Mouse (Mus musculus) neural tube, embryonic 11.5 days (tissue): Measurements from ENCODE around the gene Gm49416. TPM values are rescaled to one million over a fixed set of nuclear protein-coding genes. Genes with fewer than 3 reads are reported as not detected.

ENCODE experiments used
- ATAC-seq: fragments of 200-750 bp; cut with Nextera tagmentation; 2 replicates; pipeline ENCODE4 v1.8.0; 2017; ENCODE audit warnings: moderate number of reproducible peaks, mild to moderate bottlenecking, moderate TSS enrichment, moderate library complexity; ENCODE audit not compliant: insufficient read depth, low FRiP score, low TSS enrichment
- DNase-seq: peaks from one replicate; pipeline ENCODE4 v3.0.0-alpha.2; 2015; ENCODE audit warnings: low spot score
- H3K27ac ChIP-seq: fragments of 300-500 bp; sonication (generic); 2 replicates; pipeline ENCODE4 v1.5.1; 2014; ENCODE audit warnings: low read depth, mild to moderate bottlenecking, low read length
- H3K27me3 ChIP-seq: fragments of 300-500 bp; sonication (generic); 2 replicates; pipeline ENCODE4 v1.6.1; 2014; ENCODE audit warnings: mild to moderate bottlenecking, low read length, mixed read lengths; ENCODE audit not compliant: control insufficient read depth, insufficient read depth
- H3K36me3 ChIP-seq: fragments of 300-500 bp; sonication (generic); 2 replicates; pipeline ENCODE4 v1.6.1; 2014; ENCODE audit warnings: mild to moderate bottlenecking, low read length, moderate library complexity, mixed read lengths; ENCODE audit not compliant: control insufficient read depth, insufficient read depth
- H3K4me1 ChIP-seq: fragments of 300-500 bp; sonication (generic); 2 replicates; pipeline ENCODE4 v1.6.1; 2014; ENCODE audit warnings: low read length, mixed read lengths; ENCODE audit not compliant: control insufficient read depth, insufficient read depth
- H3K4me2 ChIP-seq: fragments of 300-500 bp; sonication (generic); 2 replicates; pipeline ENCODE4 v1.6.1; 2014; ENCODE audit warnings: low read depth, mild to moderate bottlenecking, moderate library complexity
- H3K4me3 ChIP-seq: fragments of 300-500 bp; sonication (generic); 2 replicates; pipeline ENCODE4 v1.5.1; 2014; ENCODE audit warnings: low read depth, low read length
- H3K9ac ChIP-seq: fragments of 300-500 bp; sonication (generic); 2 replicates; pipeline ENCODE4 v1.6.1; 2014; ENCODE audit warnings: mild to moderate bottlenecking, low read length
- H3K9me3 ChIP-seq: fragments of 300-500 bp; sonication (generic); 2 replicates; pipeline ENCODE4 v1.6.1; 2016; ENCODE audit warnings: low read length; ENCODE audit not compliant: control insufficient read depth
- WGBS: fragments of 180-500 bp; shearing (Covaris S2); extraction: QIAGEN DNeasy Blood & Tissue Kit; methylation state at CpG from one replicate; pipeline ENCODE4 v1.1.7; 2014; 5-methylcytosine and 5-hydroxymethylcytosine counted together
- polyA plus RNA-seq: library from polyadenylated mRNA; unstranded; fragments of >200 nt; fragmentation: Nextera tagmentation; extraction: Ambion mirVana; gene quantifications from 2 replicates; pipeline ENCODE4 v1.2.1, GENCODE M21; 2014

Gm49416 gene
- polyA plus RNA-seq, 1 experiment from 2014 or later, result not detected

DNA sequence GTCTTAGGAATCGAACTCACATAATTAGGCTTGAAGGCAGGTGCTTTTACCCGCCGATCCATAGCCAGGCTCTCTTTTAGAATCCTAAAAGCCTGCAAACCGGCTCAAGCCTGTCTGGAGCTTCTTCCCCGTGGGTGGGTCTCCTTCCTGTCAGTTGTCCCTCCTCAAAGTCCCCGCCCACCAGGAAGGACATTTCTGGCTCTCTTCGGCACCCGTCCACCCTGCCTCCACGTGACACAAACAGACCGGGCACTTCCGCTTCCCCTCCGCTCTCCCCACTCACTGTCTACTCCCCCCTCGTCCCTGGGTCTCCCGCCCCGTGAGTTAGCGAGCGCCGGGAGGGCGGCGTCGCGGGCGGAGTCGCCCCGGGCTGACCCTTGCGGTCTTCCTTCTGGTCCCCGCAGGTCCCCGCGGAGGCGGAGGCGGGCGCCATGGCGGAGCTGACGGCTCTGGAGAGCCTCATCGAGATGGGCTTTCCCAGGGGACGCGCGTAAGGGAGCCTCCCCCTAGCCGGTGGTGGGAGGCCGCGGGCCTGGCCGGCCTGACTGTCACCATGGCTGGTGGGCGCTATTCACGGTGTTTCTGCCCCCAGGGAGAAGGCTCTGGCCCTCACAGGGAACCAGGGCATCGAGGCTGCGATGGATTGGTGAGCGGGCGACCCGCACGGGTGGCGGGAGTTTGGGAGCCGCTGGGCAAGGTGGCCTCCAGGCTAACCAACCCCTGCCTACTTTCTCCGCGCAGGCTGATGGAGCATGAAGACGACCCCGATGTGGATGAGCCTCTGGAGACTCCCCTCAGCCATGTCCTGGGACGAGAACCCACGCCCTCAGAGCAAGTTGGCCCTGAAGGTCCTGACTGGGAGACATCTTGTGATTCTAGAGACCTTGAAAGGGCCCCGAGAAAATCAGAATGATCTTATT, 17.2 kb upstream of the Gm49416 start, which contains the start of gene Ubxn1:
Gene Ubxn1, plus strand, starts transcription at position 230 of the 920 bp plus-strand sequence.
- peak; percentile 95 for DNase-seq
- Histone ChIP-seq H3K27me3 (no peaks in the 10 kb centered on the region), H3K9ac (peak within 1 kb of the TSS; percentile 93), H3K4me3 (peak within 1 kb of the TSS; percentile 100), H3K4me2 (peak within 1 kb of the TSS; percentile 72), H3K36me3 (peaks cover 14% of the 10 kb centered on the region), H3K4me1 (peaks cover 6% of the 10 kb centered on the region), H3K27ac (peak within 1 kb of the TSS; percentile 70), H3K9me3 (no peaks in the 10 kb centered on the region)
- peak; percentile 98 for ATAC-seq
- under 1% methylated on average over 59 of the region's 59 CpGs for WGBS

DNA sequence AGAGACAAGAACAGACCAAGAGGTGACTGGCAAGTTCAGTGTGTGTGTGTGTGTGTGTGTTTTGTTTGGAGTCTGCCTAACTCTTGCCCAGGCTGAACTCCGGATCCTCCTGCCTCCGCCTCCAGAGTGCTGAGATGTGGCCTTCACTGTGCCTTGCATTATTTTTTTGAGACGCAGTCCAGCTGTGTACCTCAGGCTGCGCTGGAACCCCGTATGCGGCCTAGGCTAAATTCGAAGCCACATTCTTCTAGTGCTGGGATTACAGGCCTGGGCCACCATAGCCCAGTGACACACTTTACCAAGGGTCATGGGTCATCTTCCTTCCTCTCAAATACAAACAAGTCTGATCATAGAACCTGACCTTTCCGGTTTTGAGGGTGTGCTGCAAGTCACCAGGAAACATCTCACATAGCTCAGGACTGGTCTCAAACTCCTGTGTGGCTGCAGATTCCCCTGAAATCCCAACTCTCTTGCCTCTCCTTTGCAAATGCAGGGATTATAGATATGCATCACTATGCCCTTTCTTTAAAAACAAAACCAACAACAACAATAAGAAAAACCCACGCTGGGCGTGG, 16.4 kb upstream of the Gm49416 start:
- peak overlapping the region; percentile 100 for H3K4me3 ChIP-seq
- no peak overlapping the region for H3K27ac ChIP-seq
- DNase-seq, result no peak
- ATAC-seq, result no peak
- peak overlapping the region; percentile 72 for H3K4me2 ChIP-seq
- peaks cover 14% of the 10 kb centered on the region for H3K36me3 ChIP-seq
- peak overlapping the region; percentile 93 for H3K9ac ChIP-seq
- H3K4me1 ChIP-seq, result peaks cover 6% of the 10 kb centered on the region
- 86% methylated on average over 10 of the region's 10 CpGs for WGBS
- no peaks in the 10 kb centered on the region for H3K9me3 ChIP-seq
- H3K27me3 ChIP-seq, result no peaks in the 10 kb centered on the region

DNA sequence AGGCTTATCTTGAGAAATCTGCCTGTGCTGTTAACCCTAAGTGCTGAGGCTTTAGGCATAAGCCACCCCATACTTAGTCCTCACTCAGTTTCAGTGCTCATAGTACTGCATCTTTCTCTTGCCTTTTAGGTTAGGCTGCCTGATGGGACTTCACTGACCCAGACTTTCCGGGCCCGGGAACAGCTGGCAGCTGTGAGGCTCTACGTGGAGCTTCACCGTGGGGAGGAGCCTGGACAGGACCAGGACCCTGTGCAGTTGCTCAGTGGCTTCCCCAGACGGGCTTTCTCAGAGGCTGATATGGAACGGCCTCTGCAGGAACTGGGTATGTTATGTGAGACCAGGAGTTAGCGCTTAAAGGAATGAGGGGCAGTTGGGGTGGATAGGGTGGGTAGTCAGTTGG, 13.7 kb upstream of the Gm49416 start:
- Histone ChIP-seq H3K27ac (no peak overlapping the region), H3K36me3 (peaks cover 14% of the 10 kb centered on the region), H3K4me1 (peaks cover 10% of the 10 kb centered on the region), H3K4me2 (no peak overlapping the region), H3K27me3 (no peaks in the 10 kb centered on the region), H3K4me3 (no peak overlapping the region), H3K9ac (no peak overlapping the region), H3K9me3 (no peaks in the 10 kb centered on the region)
- WGBS, result 94% methylated on average over 7 of the region's 7 CpGs
- ATAC-seq (no peak), DNase-seq (no peak)

DNA sequence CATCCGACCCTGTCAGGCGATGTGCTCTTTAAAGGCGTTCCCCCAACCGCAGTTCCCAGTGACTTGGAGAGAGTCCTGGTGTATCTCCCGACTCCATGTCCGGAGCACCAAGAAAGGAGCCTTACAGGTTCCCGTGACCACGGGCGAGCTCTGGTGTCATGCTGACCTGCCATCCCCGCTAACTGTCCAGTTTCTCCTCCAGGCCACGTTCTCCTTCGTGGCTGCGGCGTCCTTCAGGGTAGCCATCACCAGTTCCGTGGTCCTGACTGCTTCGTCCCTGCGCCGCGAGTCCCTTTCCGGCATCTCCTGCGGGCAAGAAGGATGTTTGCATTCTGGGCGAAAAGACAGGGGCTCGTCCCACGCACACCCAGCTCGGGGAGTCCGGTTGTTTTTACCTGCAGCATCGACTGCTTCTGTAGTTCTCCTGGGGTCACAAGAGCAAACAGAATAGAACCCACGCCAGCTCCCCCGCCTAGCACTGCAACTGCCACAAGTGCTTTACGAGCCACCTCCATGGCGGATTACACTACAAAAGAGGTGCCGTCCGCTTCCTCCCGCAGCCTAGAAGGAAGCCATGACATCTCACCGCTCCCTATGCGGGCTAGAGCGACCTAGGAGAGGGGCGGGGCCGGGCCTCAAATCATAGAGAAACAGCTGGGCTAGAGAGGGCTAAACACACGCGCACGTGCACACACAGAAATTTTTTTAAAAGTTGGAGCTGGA, 8.3 kb upstream of the Gm49416 start, which contains the start of gene Uqcc3:
Gene Uqcc3, minus strand, starts transcription at position 613 of the 723 bp plus-strand sequence.
- Histone ChIP-seq H3K4me3 (peak within 1 kb of the TSS; percentile 85), H3K9ac (peak within 1 kb of the TSS; percentile 86), H3K9me3 (no peaks in the 10 kb centered on the region), H3K27me3 (no peaks in the 10 kb centered on the region), H3K4me1 (0 out of 2 replicates have a peak, but pooled peaks cover 6% of the 10 kb centered on the region), H3K27ac (peak within 1 kb of the TSS; percentile 79), H3K36me3 (0 out of 2 replicates have a peak, but pooled peaks cover 2% of the 10 kb centered on the region), H3K4me2 (peak within 1 kb of the TSS; percentile 81)
- under 1% methylated on average over 42 of the region's 42 CpGs for WGBS
- ATAC-seq (peak; percentile 94), DNase-seq (peak; percentile 90)

- no peaks in the 10 kb centered on the region for H3K27me3 ChIP-seq
- H3K4me3 ChIP-seq, result peak overlapping the region; percentile 85
- ATAC-seq (no peak), DNase-seq (no peak)
- H3K9ac ChIP-seq, result peak overlapping the region; percentile 86; the same call in 1 of the 2 replicates
- WGBS, result 18% methylated on average over 3 of the region's 3 CpGs
- peak overlapping the region; percentile 81 for H3K4me2 ChIP-seq
- 0 out of 2 replicates have a peak, but pooled peaks cover 6% of the 10 kb centered on the region for H3K4me1 ChIP-seq
- no peak overlapping the region for H3K27ac ChIP-seq
- H3K9me3 ChIP-seq, result no peaks in the 10 kb centered on the region
- H3K36me3 ChIP-seq, result no peaks in the 10 kb centered on the region
Measured at GRCm38 (mm10) chr19:8881034-8881392, 7.7 kb upstream of the Gm49416 start.

DNA sequence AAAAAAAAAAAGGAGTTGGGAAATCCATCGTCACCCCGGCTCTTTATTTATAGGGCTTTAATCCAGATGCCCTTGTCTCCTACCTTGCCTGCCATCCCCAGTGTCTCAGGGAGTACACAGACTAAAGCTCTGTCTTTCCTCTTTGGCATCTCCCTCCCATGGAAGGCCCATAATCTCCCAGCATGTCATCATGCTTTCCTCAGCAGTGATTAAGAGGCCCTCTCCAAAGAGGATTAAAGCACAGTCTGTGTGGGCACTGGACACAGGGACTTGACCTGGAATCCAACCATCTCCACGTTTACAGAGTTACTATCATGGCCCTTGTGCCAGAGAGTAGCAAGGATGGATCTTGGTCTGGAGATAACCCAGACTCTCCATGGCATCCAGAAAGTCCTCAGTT, 5.1 kb upstream of the Gm49416 start, which contains the start of the genes Lbhd1 and Gm49403:
Gene Lbhd1, plus strand, starts transcription at position 117 of the 400 bp plus-strand sequence.
Gene Gm49403, plus strand, starts transcription at position 315 of the 400 bp plus-strand sequence.
- H3K4me3 ChIP-seq, result no peak within 1 kb of the TSS
- 83% methylated on average over 3 of the region's 3 CpGs for WGBS
- no peak for DNase-seq
- no peak within 1 kb of the TSS for H3K9ac ChIP-seq
- no peak for ATAC-seq
- H3K4me1 ChIP-seq, result peaks cover 14% of the 10 kb centered on the region
- no peak within 1 kb of the TSS for H3K27ac ChIP-seq
- no peaks in the 10 kb centered on the region for H3K36me3 ChIP-seq
- no peaks in the 10 kb centered on the region for H3K27me3 ChIP-seq
- no peak within 1 kb of the TSS for H3K4me2 ChIP-seq
- no peaks in the 10 kb centered on the region for H3K9me3 ChIP-seq

- no peak for ATAC-seq
- H3K9ac ChIP-seq, result no peak overlapping the region; the same call in 1 of the 2 replicates
- 0 out of 2 replicates have a peak, but pooled peaks cover 2% of the 10 kb centered on the region for H3K36me3 ChIP-seq
- no peak overlapping the region for H3K27ac ChIP-seq
- no peaks in the 10 kb centered on the region for H3K9me3 ChIP-seq
- H3K4me1 ChIP-seq, result peaks cover 8% of the 10 kb centered on the region
- DNase-seq, result no peak
- no peaks in the 10 kb centered on the region for H3K27me3 ChIP-seq
- no peak overlapping the region for H3K4me3 ChIP-seq
- 50% methylated on average over 1 of the region's 1 CpGs for WGBS
- no peak overlapping the region for H3K4me2 ChIP-seq
Measured at GRCm38 (mm10) chr19:8886916-8887584, 1.7 kb upstream of the Gm49416 start.
